Mouse (Mus musculus) neutrophil, adult 5-6 weeks (primary cell): ENCODE results near the gene Abhd16b. TPM values are rescaled to one million over a fixed set of nuclear protein-coding genes. Genes with fewer than 3 reads are reported as not detected.

Experiments
- ATAC-seq: fragments of 151-379, 151-347 bp; 2 replicates; pipeline ENCODE4 v1.8.0; 2017; ENCODE audit warnings: mild to moderate bottlenecking, moderate TSS enrichment; ENCODE audit not compliant: insufficient number of reproducible peaks, poor library complexity, low FRiP score, severe bottlenecking; ENCODE audit errors: extremely low read depth
- total RNA-seq: library from RNA; stranded (forward); fragments of 200-1000 nt; gene quantifications from 2 replicates; pipeline ENCODE4 v1.2.3, GENCODE M21; 2017

The Abhd16b gene
- 0.35 TPM in 1 of 2 replicates, not detected in the other for total RNA-seq

GRCm38 (mm10) chr2:181493156-181493927 lies at the start of gene Abhd16b:
Abhd16b (plus strand) TSS chr2:181493206.
- no peak for ATAC-seq

- no peak for ATAC-seq
These were observed 40.8 kb upstream of the Abhd16b start for GRCm38 (mm10) chr2:181452181-181452580.

- ATAC-seq = no peak
These were observed 39.7 kb upstream of the Abhd16b start for GRCm38 (mm10) chr2:181453274-181453673.

GRCm38 (mm10) chr2:181455899-181456298 lies 37.1 kb upstream of the Abhd16b start:
- no peak for ATAC-seq

- ATAC-seq = no peak
These were observed 35.2 kb upstream of the Abhd16b start for GRCm38 (mm10) chr2:181457831-181458230.

- ATAC-seq = no peak
These were observed 34.4 kb upstream of the Abhd16b start for GRCm38 (mm10) chr2:181458411-181459152.

GRCm38 (mm10) chr2:181459153-181459672 lies 33.8 kb upstream of the Abhd16b start, which contains the start of gene Zbtb46:
Zbtb46 (minus strand) TSS chr2:181459426.
- no peak for ATAC-seq

- ATAC-seq = no peak
These were observed 33.1 kb upstream of the Abhd16b start for GRCm38 (mm10) chr2:181459673-181460621.

- ATAC-seq = no peak
These were observed 31.4 kb upstream of the Abhd16b start for GRCm38 (mm10) chr2:181461536-181462100.

- no peak for ATAC-seq
These were observed 30.4 kb upstream of the Abhd16b start for GRCm38 (mm10) chr2:181462604-181463003.

GRCm38 (mm10) chr2:181463008-181463738 lies 29.8 kb upstream of the Abhd16b start:
- ATAC-seq = no peak

GRCm38 (mm10) chr2:181465423-181465822 lies 27.6 kb upstream of the Abhd16b start:
- ATAC-seq = no peak

GRCm38 (mm10) chr2:181470285-181470684 lies 22.7 kb upstream of the Abhd16b start:
- ATAC-seq = no peak

GRCm38 (mm10) chr2:181471246-181471645 lies 21.8 kb upstream of the Abhd16b start:
- ATAC-seq = no peak

- no peak for ATAC-seq
These were observed 20.7 kb upstream of the Abhd16b start for GRCm38 (mm10) chr2:181472256-181472827.

- no peak for ATAC-seq
These were observed 9.9 kb upstream of the Abhd16b start for GRCm38 (mm10) chr2:181483120-181483519.

- ATAC-seq = peak; percentile 55
These were observed 9.3 kb upstream of the Abhd16b start for GRCm38 (mm10) chr2:181483562-181484318.
